Mouse (Mus musculus) liver, embryonic 11.5 days (tissue): ENCODE measurements around the gene Ranbp2. TPM values are rescaled to one million over a fixed set of nuclear protein-coding genes. Genes with fewer than 3 reads are reported as not detected.
A peak's percentile ranks its signal among the peaks of the same experiment; 100 is the strongest.

ENCODE experiments used
- ATAC-seq: fragments of 200-750 bp; cut with Nextera tagmentation; replicated peaks from 2 replicates; pipeline ENCODE4 v1.8.0; 2017; ENCODE audit warnings: moderate number of reproducible peaks, mild to moderate bottlenecking, moderate TSS enrichment, moderate library complexity; ENCODE audit not compliant: low FRiP score
- DNase-seq: peaks from one replicate; pipeline ENCODE4 v3.0.0-alpha.2; 2017; ENCODE audit warnings: low spot score
- H3K27ac ChIP-seq: fragments of 300-500 bp; sonication (generic); 2 replicates; pipeline ENCODE4 v1.5.1; 2014; ENCODE audit warnings: mild to moderate bottlenecking, low read depth, low read length, control low read depth
- H3K27me3 ChIP-seq: fragments of 300-500 bp; sonication (generic); replicated peaks from 2 replicates; pipeline ENCODE4 v1.6.1; 2014; ENCODE audit warnings: low read length, mixed read lengths; ENCODE audit not compliant: control insufficient read depth, insufficient read depth
- H3K36me3 ChIP-seq: fragments of 300-500 bp; sonication (generic); 2 replicates; pipeline ENCODE4 v1.6.1; 2014; ENCODE audit warnings: mild to moderate bottlenecking, low read length, moderate library complexity, mixed read lengths; ENCODE audit not compliant: control insufficient read depth, insufficient read depth
- H3K4me1 ChIP-seq: fragments of 300-500 bp; sonication (generic); replicated peaks from 2 replicates; pipeline ENCODE4 v1.6.1; 2014; ENCODE audit warnings: low read length, mixed read lengths; ENCODE audit not compliant: control insufficient read depth, insufficient read depth
- H3K4me2 ChIP-seq: fragments of 300-500 bp; sonication (generic); 2 replicates; pipeline ENCODE4 v1.6.1; 2014; ENCODE audit warnings: mild to moderate bottlenecking, control low read depth, moderate library complexity
- H3K4me3 ChIP-seq: fragments of 300-500 bp; sonication (generic); 2 replicates; pipeline ENCODE4 v1.5.1; 2014; ENCODE audit warnings: low read depth, low read length, control low read depth
- H3K9ac ChIP-seq: fragments of 300-500 bp; sonication (generic); 2 replicates; pipeline ENCODE4 v1.6.1; 2014; ENCODE audit warnings: low read depth, low read length, control low read depth
- H3K9me3 ChIP-seq: fragments of 300-500 bp; sonication (generic); 2 replicates; pipeline ENCODE4 v1.6.1; 2016; ENCODE audit warnings: low read length, inconsistent platforms, mixed read lengths; ENCODE audit not compliant: control insufficient read depth
- WGBS: fragments of 180-500 bp; shearing (Covaris S2); extraction: QIAGEN DNeasy Blood & Tissue Kit; methylation state at CpG from one replicate; pipeline ENCODE4 v1.1.7; 2014; 5-methylcytosine and 5-hydroxymethylcytosine counted together
- polyA plus RNA-seq: library from polyadenylated mRNA; unstranded; fragments of >200 nt; fragmentation: Nextera tagmentation; extraction: Ambion mirVana; gene quantifications from 2 replicates; pipeline ENCODE4 v1.2.1, GENCODE M21; 2014

Ranbp2 gene
- 38.1 and 38.5 TPM in 2 replicates for polyA plus RNA-seq

GRCm38 (mm10) chr10:58446384-58447279 is at the start of gene Ranbp2:
TSS of gene Ranbp2 (plus strand) at chr10:58446920.
- peak within 1 kb of the TSS; percentile 100 for H3K4me3 ChIP-seq
- under 1% methylated on average over 91 of the region's 91 CpGs for WGBS
- no peaks in the 10 kb centered on the region; the same call in 1 of the 2 replicates for H3K36me3 ChIP-seq
- peak within 1 kb of the TSS; percentile 99 for H3K9ac ChIP-seq
- DNase-seq: peak; percentile 95
- H3K4me2 ChIP-seq: peak within 1 kb of the TSS; percentile 82
- peak; percentile 95 for ATAC-seq
- H3K27me3 ChIP-seq: no peaks in the 10 kb centered on the region
- H3K4me1 ChIP-seq: peaks cover 10% of the 10 kb centered on the region; the same call in 1 of the 2 replicates
- no peaks in the 10 kb centered on the region for H3K9me3 ChIP-seq
- peak within 1 kb of the TSS; percentile 98 for H3K27ac ChIP-seq

GRCm38 (mm10) chr10:58398941-58399340 is 47.8 kb upstream of the Ranbp2 start:
- DNase-seq (no peak), ATAC-seq (no peak)
- Histone ChIP-seq H3K9ac (no peak overlapping the region), H3K4me2 (no peak overlapping the region), H3K27me3 (no peaks in the 10 kb centered on the region), H3K9me3 (no peaks in the 10 kb centered on the region), H3K27ac (no peak overlapping the region), H3K4me3 (no peak overlapping the region), H3K4me1 (peaks cover 7% of the 10 kb centered on the region), H3K36me3 (peaks cover 12% of the 10 kb centered on the region)
- 93% methylated on average over 8 of the region's 8 CpGs for WGBS

- Histone ChIP-seq H3K9ac (no peak overlapping the region), H3K9me3 (no peaks in the 10 kb centered on the region), H3K4me3 (no peak overlapping the region), H3K4me1 (peaks cover 17% of the 10 kb centered on the region), H3K27me3 (no peaks in the 10 kb centered on the region), H3K4me2 (no peak overlapping the region), H3K36me3 (peaks cover 12% of the 10 kb centered on the region), H3K27ac (no peak overlapping the region)
- 92% methylated on average over 3 of the region's 3 CpGs for WGBS
- ATAC-seq: no peak
- no peak for DNase-seq
These were observed 44.9 kb upstream of the Ranbp2 start for GRCm38 (mm10) chr10:58401838-58402237.

GRCm38 (mm10) chr10:58404639-58405038 is 42.1 kb upstream of the Ranbp2 start:
- Histone ChIP-seq H3K4me2 (no peak overlapping the region), H3K9me3 (no peaks in the 10 kb centered on the region), H3K9ac (no peak overlapping the region), H3K36me3 (peaks cover 19% of the 10 kb centered on the region), H3K4me1 (peaks cover 17% of the 10 kb centered on the region), H3K27ac (peak overlapping the region; percentile 66), H3K27me3 (no peaks in the 10 kb centered on the region), H3K4me3 (no peak overlapping the region)
- WGBS: 77% methylated on average over 6 of the region's 6 CpGs
- no peak for DNase-seq
- ATAC-seq: no peak

GRCm38 (mm10) chr10:58405285-58405948 is 41.3 kb upstream of the Ranbp2 start:
- Histone ChIP-seq H3K9me3 (no peaks in the 10 kb centered on the region), H3K36me3 (peaks cover 27% of the 10 kb centered on the region), H3K4me2 (no peak overlapping the region; the same call in 1 of the 2 replicates), H3K27ac (peak overlapping the region; percentile 66), H3K9ac (no peak overlapping the region), H3K27me3 (no peaks in the 10 kb centered on the region), H3K4me3 (no peak overlapping the region), H3K4me1 (peaks cover 17% of the 10 kb centered on the region)
- DNase-seq (no peak), ATAC-seq (peak; percentile 51)
- WGBS: 56% methylated on average over 4 of the region's 4 CpGs

- Histone ChIP-seq H3K9me3 (no peaks in the 10 kb centered on the region), H3K4me1 (peaks cover 17% of the 10 kb centered on the region), H3K4me3 (no peak overlapping the region), H3K27me3 (no peaks in the 10 kb centered on the region), H3K27ac (peak overlapping the region; percentile 66), H3K4me2 (no peak overlapping the region), H3K9ac (no peak overlapping the region), H3K36me3 (peaks cover 27% of the 10 kb centered on the region)
- 0 out of 2 replicates have a peak, but pooled peaks have one; percentile 12 for ATAC-seq
- DNase-seq: no peak
- 57% methylated on average over 2 of the region's 2 CpGs for WGBS
These were observed 40.8 kb upstream of the Ranbp2 start for GRCm38 (mm10) chr10:58405949-58406305.

GRCm38 (mm10) chr10:58412331-58412730 is 34.4 kb upstream of the Ranbp2 start:
- 49% methylated on average over 4 of the region's 4 CpGs for WGBS
- no peak overlapping the region for H3K9ac ChIP-seq
- DNase-seq (peak; percentile 53), ATAC-seq (peak; percentile 100)
- peak overlapping the region; percentile 18 for H3K4me2 ChIP-seq
- peaks cover 52% of the 10 kb centered on the region for H3K36me3 ChIP-seq
- H3K27ac ChIP-seq: peak overlapping the region; percentile 44
- H3K4me3 ChIP-seq: no peak overlapping the region
- H3K9me3 ChIP-seq: no peaks in the 10 kb centered on the region
- 0 out of 2 replicates have a peak, but pooled peaks cover 7% of the 10 kb centered on the region for H3K4me1 ChIP-seq
- H3K27me3 ChIP-seq: no peaks in the 10 kb centered on the region

- Histone ChIP-seq H3K4me3 (no peak overlapping the region), H3K9ac (no peak overlapping the region), H3K4me1 (0 out of 2 replicates have a peak, but pooled peaks cover 7% of the 10 kb centered on the region), H3K27me3 (no peaks in the 10 kb centered on the region), H3K27ac (peak overlapping the region; percentile 44), H3K9me3 (no peaks in the 10 kb centered on the region), H3K36me3 (peaks cover 52% of the 10 kb centered on the region), H3K4me2 (peak overlapping the region; percentile 18)
- ATAC-seq (peak; percentile 53; the same call in 1 of the 2 replicates), DNase-seq (no peak)
These were observed 33.9 kb upstream of the Ranbp2 start for GRCm38 (mm10) chr10:58412852-58413251.
